Mouse (Mus musculus) spleen, adult 2 months (tissue): ENCODE data around the gene Lhcgr.

Source experiments
- CTCF ChIP-seq: fragments of 200-500 bp; IDR thresholded peaks from 2 replicates; pipeline ENCODE4 v1.5.1; 2011; ENCODE audit warnings: mild to moderate bottlenecking, inconsistent platforms; ENCODE audit not compliant: insufficient read depth, insufficient read length, insufficient replicate concordance; ENCODE audit errors: extremely low read depth
- POLR2A ChIP-seq: fragments of 200-500 bp; IDR thresholded peaks from 2 replicates; pipeline ENCODE4 v1.6.1; 2011; ENCODE audit warnings: low read depth, low read length, inconsistent platforms

- TF ChIP-seq CTCF (no peak), POLR2A (no peak)
These were observed 4.9 kb downstream of the Lhcgr start for GRCm38 (mm10) chr17:88786881-88787280.
